Mouse (Mus musculus): ENCODE data around the gene Aoc2.
"Not testable (repeated sequence)": the region's sequence is repeated elsewhere in the genome, so short reads cannot be mapped to it uniquely, and the experiment has no call there.

Gene Aoc2

DNA sequence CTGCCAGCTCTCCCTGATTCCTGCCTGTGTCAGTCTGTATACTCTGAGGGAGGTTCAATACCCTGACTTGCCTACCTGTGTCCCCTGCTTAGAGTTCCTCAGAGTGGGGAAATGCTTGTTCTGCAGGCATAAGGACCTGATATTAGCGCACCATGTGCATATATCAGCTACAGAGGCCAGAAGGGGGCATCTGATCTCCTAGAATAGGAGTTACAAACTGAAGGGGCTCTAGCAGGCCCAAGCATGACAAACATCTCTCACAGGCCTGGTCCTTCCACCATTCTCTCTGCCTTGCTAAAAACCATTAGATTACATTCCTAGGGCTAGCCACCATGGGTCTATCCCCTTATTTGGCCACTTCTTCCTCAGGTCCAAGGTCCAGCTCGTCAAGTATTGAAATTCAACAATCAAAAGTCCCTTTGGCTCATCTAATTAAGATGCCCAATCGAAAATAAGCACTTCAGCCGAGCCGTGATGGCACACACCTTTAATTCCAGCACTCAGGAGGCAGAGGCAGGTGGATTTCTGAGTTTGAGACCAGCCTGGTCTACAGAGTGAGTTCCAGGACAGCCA is 29.7 kb downstream of the Aoc2 start:
- no peak for DNase-seq (ENCODE audit: low spot score in 2 of 2)

DNA sequence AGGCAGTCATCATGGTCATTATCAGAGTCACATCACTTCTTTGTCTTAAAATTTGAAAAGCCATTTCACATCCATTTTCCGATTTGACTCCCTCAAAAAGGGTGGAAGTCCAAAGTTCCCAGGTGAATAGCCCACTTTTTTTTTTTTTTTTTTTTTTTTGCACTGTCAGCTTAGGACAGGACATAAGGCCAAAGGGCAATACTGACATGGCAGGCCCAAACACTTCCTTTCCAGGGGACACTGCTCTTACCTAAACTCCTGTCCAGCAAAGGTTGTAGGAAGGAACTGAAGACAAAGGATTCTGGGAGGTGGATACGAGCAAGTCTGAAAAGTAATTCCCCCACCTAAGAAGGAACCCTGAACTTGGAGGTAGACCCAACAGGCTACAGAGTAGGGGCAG is 31.1 kb downstream of the Aoc2 start:
- no peak for DNase-seq (ENCODE audit: low spot score in 2 of 2)

DNA sequence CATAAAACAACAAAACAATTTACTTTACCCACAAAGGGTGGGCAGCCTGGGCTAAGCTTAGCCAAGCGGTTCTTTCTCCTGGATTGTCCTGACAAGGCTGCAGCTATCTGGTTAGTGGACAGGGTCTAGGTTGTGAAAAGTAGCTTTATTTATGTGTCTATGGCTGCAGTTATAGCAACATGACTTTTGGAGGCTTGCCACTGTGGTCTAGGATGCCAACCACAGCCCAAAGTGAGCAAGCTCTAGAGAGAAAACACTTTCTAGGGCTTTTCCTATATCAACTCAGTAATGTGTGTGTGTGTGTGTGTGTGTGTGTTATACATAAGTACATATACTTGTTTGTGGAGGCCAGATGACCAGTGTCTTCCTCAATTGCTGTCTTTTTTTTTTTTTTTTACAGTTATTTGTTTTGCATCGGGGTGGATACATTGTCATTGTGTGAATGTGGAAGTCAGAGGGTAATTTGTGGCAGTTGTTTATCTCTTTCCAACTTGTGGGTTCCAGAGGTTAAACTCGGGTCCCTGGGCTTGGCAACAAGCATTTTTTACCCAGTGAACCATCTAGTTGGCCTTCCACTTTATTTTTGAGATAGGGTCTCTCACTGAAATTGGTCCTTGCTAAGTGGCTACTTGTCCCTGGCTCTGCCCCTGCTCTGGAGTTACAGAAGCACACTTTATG is 32.8 kb downstream of the Aoc2 start:
- no peak for DNase-seq (ENCODE audit: low spot score in 2 of 2)

DNA sequence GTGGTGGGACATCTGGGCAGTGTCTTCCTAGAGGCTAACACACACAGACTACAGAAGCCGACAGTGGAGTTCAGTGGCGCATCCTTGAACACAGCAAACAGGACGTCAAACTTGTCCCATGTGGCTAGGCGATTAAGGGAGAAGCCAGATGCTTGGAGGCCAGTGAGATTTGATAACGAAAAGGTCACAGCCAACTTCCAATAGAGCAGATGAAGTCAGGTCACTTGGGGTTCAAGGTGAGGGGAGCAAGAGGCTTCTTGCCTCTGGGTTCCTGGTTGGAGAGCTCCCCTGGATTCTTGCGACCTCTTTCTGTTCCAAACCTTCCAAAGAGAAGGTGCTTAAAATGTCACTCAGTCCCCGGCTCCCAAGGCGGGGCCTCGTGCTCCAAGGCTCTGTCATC is 34.9 kb downstream of the Aoc2 start:
- DNase-seq (ENCODE audit: low spot score in 2 of 2), result no peak

DNA sequence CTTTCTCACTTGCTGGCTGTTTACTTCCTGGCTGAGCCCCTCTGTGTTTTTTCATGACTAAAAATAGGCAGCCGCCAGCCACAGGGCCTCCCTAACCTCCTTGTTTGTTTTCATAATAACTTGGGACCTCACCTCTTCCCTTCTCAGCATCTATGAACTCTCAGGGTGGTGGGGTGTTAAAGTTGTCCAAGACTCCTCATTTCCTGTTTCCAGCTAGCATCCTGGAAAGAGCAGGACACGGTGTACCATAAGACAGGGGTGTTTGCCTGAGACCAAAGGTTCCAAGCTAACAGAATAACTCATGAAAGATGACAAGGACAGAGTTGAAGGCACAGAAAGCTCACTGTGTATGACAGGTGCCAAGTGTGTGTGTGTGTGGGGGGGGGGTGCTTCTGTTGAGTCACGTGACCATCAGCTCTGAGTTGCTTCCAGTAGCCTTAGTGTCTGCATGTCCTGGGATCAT is 35.8 kb downstream of the Aoc2 start:
- no peak for DNase-seq (ENCODE audit: low spot score in 2 of 2)

DNA sequence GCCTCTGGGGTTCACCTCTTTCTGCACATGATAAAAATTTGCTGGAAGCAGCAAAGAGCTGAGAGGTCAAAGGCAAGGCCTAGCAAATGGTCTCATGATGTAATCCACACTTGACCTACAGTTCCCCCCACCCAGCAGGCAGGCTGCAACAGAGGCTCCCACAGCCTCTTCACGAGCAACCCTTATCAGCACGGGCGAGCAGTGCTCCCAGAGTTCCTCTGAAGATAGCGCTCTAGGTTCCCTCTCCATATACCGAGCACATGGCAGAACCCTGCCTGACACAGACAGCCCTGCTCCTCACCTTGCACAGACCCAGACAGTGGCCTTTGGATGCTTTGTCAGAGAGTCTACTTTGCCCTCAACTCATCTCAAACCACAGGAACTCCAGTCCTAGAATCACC is 39.7 kb downstream of the Aoc2 start:
- DNase-seq (ENCODE audit: low spot score in 2 of 2), result no peak

DNA sequence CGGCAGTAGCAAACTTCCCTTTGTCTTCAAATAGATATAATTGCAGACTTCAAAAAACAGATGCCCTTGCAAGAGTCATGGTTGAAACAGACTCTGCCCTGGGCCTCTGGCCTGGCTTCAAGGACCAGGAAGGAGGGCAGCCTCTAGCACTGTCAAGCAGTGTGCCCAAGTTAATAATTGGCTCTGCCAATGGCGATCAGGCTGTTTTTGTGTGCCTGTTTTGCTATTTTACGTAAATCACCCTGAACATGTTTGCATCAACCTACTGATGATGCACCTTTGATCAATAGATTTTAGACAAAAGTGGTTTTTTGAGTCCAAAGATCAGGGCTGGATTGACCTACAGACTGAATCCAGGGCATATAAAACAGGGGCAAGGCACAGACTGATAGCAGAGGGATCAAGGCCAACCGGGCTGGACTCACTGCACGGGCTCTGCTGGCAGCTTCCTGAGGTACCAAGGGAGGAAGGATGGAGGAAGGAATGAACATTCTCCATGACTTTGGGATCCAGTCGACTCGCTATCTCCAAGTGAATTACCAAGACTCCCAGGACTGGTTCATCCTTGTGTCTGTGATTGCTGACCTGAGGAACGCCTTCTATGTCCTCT is 42.6 kb downstream of the Aoc2 start, which contains the start of gene G6pc:
G6pc (plus strand) TSS at position 236 of the 610 bp plus-strand sequence.
- no peak for DNase-seq (ENCODE audit: low spot score in 2 of 2)

DNA sequence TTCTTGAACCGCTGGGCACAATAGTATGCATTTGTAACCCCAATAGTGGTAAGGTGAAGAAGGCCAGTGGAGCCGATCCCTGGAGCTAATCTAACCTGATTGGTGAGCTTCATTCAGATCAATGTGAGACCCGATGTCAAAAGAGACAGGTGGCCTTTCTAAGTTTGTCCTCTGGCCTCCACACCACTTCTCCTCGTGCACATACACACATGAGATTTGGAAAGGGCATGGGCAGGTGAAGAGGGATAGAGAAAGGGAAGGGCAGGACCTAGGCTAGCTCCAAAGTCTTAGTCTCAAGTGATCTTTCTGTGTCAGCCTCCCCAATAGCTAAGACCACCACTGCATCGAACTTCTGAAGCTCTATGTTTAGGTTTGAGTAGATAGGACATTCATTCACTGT is 45.3 kb downstream of the Aoc2 start:
- DNase-seq (ENCODE audit: low spot score in 2 of 2), result no peak

DNA sequence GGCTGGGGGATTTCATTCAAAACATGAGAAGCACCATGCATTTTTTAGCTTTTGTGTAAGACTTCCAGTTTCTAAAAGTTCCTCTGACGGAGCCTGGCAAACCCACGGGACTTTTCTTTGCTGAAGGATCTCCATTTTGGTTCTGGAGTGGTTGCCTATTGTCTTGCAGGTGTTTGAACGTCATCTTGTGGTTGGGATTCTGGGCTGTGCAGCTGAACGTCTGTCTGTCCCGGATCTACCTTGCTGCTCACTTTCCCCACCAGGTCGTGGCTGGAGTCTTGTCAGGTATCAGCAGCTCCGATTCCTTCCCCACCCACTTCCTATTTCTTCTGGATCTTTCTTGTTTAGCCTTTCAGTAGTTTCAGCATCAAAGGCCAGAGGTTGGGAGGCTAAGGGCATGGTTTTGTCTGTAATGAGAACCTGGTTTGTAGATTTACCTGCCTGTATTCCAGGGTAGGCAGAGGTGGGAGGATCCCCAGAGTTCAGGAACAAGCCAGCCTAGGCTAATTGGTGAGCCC is 49.6 kb downstream of the Aoc2 start:
- no peak for DNase-seq (ENCODE audit: low spot score in 2 of 2)

DNA sequence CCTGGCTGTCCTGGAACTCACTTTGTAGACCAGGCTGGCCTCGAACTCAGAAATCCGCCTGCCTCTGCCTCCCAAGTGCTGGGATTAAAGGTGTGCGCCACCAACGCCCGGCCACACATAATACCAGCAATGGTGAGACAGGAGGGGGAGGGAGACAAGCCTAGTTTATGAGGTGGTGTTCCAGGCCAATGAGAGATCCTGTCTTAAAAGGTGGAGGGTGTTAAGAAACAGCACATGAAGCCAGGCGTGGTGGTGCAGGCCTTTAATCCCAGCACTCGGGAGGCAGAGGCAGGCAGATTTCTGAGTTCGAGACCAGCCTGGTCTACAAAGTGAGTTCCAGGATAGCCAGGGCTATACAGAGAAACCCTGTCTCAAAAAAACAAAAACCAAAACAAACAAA is 53.3 kb downstream of the Aoc2 start:
- not testable (repeated sequence) for DNase-seq (ENCODE audit: low spot score in 2 of 2)

DNA sequence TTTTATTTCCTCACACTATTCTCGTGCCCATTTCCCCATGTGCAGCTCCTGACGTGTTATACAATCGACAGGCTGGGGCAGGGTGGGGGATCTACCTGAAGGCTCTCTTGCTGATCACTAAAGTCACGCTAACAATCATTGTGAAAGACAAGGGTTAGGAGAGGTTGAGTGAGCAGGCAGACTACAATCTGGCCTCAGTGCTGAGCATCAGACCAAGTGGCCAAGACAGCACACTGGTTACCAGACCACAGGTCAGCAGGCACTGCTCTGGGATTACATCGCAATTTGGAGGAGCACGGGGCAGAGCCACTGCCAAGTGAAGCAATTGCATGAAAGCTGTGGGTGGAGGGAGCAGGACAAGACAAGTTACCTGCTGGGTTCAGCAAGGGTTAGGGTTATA is 54.1 kb downstream of the Aoc2 start:
- no peak for DNase-seq (ENCODE audit: low spot score in 2 of 2)

Measured in cerebellum, postnatal 4 days (tissue).